Mouse (Mus musculus) embryo, embryonic 9.5 days (tissue): ENCODE results near the gene Vax2.

Experiments
- DNase-seq: peaks from one replicate; pipeline ENCODE4 v3.0.0-alpha.2; 2017; ENCODE audit errors: extremely low spot score

Vax2 gene

DNA sequence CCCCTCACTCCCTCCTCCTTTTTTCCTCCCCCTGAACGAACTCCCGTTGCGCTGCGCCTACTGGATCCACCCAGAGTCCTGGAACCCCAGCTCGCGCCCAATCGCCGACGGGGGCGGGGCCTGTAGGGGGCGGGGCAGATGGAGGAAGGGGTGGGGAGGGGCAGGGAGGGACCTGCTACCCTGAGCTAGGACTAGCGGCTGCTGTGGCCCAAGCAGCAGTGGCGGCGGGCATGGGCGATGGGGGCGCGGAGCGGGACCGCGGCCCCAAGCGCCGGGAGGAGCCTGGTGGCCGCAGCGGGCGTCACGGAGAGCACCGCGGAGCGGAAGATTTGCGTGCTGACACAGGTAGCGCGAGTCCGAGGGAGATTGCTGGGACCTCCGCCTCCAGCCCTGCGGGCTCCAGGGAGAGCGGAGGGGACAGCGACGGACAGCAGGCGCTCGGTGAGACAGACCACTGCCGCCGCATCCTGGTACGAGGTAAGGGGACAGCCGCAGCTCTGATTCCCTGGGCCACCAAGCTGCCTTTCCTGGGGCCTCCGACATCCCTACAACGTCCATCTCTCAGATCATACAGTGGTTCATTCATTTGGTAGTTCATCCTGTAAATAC lies at the start of gene Vax2:
Gene Vax2, plus strand, starts transcription at position 198 of the 609 bp plus-strand sequence.
- peak; percentile 96 for DNase-seq

GRCm38 (mm10) chr6:83665009-83665408 lies 46.1 kb upstream of the Vax2 start:
- no peak for DNase-seq

GRCm38 (mm10) chr6:83673395-83673794 lies 37.7 kb upstream of the Vax2 start:
- peak; percentile 68 for DNase-seq

DNA sequence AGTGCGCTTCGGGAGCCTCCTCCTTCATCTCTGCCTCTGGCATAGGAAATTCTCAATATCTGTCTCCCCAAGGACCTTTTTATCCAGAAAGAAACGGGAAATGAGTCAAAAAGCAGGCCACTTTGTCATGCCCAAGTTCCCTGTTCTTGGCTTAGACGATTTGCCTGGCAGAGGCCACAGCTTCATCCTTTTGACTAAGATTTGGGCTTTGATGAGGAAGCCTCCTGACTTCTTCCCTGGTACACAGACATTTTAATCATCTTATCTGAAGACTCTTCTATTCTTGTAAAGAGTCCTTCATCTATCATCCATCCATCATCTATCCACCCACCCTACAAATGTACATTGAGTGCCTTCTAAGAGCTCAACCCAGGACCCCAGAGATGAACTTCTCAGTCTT lies 33.3 kb upstream of the Vax2 start, which contains the start of gene Cd207:
Gene Cd207, minus strand, starts transcription at position 101 of the 400 bp plus-strand sequence.
- no peak for DNase-seq

DNA sequence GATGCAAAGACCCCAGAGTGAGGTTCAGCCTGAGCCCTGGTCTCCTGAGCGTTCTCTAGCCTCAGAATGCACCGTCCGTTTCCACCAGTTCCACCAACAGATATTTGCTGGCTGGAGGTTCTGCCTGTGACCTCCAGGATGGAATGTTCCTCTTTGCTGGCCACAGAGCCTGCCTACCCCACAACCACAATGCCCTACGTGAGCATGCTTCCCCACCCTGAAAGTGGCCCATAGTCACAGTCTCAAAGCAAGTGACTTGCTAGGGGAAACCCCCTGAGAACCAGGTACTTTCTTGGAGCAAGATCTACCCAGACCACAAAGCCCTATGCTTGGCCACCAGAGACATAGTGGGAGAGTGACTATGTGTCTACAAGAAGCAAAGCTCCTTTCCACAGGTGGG lies 21.7 kb upstream of the Vax2 start:
- no peak for DNase-seq

GRCm38 (mm10) chr6:83690277-83690676 lies 20.8 kb upstream of the Vax2 start:
- no peak for DNase-seq

DNA sequence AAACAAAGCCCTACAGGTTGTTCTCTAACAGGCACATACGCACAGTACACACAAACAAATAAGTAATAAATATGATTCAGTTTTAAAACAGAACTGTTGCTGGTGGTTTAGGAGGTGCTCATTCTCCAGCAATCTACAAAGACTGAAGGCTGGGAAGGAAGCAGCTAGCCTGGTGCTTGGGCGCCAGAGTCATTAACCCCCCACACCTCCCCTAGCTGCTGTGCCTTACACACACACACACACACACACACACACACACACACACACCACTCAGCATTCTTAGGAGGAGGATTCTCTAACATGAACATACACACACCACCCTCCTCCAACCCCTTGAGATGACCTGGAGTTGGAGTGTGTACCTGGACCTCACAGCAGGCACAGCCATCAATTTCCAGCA lies 20.1 kb upstream of the Vax2 start:
- no peak for DNase-seq

- DNase-seq: no peak
Measured at GRCm38 (mm10) chr6:83692962-83693361, 18.1 kb upstream of the Vax2 start.

- DNase-seq: peak; percentile 77
Measured at GRCm38 (mm10) chr6:83693835-83694234, 17.2 kb upstream of the Vax2 start.

DNA sequence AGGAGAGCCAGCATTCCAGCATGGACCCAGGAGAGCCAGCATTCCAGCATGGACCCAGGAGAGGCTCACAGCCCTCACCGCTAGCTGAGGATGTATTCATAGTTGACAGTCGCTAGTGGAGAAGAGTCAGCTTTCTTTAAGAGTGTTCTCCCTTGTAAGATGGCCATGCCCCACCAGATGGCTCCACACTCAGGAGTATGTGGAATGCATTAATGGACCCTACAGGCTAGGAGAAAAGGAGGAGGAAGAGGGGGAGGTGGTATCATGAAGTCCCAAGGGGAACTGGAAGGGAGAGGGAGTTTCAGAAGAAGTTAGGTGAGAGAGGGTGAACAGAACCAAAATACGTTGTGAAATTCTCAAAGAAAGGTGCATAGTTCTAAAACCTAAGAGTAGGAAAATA lies 15.3 kb upstream of the Vax2 start:
- no peak for DNase-seq

GRCm38 (mm10) chr6:83696684-83697083 lies 14.4 kb upstream of the Vax2 start:
- DNase-seq: no peak

DNA sequence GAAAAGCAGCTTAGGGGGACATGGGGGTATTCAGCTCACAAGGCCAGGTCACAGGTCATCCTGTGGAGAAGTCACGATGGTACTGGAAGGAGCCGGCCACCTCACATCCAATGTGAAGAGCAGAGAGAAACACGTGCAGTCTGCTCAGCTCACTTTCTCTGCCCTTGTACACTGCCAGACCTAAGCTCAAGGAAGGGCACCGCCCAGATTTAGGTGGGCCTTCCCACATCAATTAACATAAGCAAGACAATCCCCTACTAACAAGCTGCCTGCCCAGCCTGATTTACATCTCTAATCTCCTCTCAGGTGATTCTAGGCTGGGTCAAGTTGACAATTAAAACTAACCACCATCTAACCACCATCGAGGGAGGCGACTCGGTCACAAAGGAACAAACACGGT lies 13.1 kb upstream of the Vax2 start:
- no peak for DNase-seq

DNA sequence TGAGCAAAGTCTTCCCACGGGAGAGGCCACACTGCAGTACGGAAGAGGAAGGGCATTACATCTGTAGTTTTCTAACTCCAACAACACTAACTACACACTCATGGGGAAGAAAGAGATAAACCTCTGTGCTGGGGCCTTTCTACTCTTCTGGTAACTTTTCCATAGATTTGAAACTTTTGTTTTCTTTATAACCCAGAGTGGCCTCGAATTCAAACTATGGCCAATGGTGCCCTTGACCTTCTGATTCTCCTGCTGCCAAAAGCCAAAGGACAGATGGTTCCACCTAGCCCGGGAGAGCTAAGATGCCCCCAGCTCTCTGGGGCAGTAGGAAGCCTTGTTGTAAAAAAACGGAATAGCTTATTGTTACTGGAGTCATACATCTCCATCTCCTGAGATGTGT lies 11.1 kb upstream of the Vax2 start:
- no peak for DNase-seq

DNA sequence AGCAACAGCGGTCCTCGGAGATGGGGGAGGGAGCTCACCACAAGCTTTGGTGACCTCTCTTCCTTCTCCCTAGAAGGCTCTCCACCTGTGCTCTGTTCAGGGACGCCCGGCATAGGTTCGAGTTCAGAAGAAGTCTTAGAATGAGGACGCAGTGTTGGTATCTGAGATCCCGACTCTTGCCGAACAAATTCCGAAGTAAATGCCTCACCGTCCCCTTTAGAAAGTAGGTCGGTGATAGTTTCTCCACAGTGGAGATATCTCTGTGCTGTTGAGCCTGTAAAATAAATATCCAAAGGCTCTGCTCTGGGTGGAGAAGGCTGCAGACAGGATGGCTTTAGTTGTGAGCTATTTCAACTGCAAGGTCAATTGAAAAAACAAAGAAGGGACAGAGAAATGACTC lies 10.1 kb upstream of the Vax2 start:
- DNase-seq: no peak

- peak; percentile 67 for DNase-seq
Measured at GRCm38 (mm10) chr6:83702146-83702999, 8.7 kb upstream of the Vax2 start.

DNA sequence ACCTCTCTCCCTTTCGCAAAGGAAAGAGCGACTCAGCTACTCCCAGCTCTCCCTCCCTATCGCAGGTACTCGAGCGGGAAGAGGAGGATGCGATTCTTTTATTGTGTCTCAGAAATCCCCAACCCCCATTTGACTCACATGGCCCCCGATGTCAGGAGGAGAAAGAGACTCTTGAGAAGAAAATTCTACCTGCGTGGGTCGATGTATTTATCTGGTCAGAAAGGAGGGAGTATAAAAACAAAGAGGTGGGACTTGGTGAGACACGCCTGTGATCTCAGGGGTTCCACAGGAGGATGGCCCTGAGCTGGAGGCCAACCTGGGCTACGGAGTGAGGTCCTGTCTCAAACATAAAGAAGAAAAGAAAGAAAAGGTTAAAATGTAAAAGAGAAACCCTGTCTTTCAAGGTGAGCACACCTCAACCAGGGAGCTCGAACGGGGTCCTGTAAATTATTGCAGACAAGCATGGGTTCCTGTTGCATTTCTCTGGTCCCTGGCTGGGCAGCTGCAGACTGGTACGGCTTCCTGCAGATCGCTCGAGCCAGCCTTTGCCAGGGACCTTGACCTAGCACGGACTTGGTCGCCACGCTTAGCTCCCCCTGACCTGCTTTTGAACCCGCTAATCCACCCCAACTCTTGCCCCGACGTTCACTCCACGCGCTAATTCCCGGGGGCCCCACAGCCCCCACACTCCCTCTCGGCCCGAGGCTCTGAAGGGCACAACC lies 7.9 kb upstream of the Vax2 start:
- no peak for DNase-seq

GRCm38 (mm10) chr6:83703722-83704078 lies 7.4 kb upstream of the Vax2 start:
- no peak for DNase-seq

DNA sequence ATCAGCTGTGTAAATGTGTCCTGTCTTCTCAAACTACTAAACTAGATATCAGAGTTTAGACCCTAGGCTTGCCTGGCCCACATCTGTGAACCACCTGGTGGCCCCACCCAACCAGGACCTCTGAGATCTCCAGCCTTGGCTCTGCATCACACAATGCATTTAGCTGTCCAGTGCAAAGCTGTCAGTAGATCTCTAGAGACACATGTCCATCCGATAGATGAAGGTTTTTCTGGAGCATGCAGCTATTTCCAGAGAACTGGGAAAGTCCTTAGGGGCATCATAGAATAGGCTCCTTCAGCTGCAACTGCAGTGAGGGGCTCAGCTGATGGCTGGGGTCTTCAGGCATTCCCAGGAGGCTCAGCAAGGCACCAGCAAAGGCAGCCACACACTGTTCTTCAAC lies 6.8 kb upstream of the Vax2 start:
- no peak for DNase-seq

DNA sequence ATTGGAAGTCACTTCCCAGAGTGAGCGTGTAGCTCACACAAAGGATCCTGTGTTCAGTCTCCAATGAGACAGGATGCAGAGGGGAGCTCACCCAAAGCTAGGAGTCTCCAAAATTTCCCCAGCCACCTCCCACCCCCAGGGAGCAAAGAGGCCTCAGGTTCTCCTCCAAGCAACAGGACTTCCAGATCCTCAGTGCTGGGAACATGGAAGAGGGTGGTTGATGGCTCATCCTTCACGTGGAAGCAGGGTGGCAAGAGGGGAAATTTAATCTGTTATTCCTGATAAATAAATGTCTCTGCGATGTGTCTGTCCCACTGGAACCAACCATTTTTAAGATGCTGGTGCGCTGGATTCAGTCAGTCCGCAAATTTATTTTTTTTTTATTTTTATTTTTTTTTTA lies 6.4 kb upstream of the Vax2 start:
- DNase-seq: no peak

DNA sequence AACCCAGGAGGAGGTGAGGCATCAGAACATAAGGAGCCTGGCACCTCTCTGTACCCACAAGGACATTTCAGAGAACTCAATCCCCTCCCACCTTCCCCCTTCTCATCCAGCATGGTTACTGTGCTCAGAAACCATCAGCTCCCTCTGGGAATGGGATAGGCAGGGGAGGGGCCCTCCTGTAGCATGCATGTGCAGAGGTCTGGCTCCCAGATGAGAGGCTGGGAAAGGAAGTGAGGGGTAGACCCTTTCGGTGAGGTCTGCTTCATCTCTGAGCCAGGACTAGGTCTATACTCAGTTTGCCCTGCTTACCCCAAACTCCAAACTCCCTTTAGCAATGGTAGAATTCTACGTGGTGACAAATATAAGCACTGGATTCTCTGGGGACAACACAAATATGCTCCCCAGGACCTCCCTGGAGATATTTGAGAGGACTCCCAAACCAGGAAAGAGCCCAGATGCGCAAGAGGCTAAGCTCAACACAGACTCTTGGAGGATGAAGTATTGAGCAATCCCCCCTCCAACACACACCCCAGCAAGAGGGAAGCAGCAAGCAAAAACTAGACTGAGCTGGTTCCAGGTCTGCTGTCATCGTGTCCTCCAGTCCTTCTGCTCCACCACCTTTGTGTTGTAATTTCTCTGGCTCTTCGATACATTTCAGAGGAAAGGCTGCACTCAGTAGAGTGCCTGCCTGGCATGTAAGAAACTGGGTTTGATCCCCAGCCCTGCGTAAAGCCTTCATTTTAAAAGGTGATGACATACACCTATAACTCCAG lies 3.1 kb upstream of the Vax2 start:
- no peak for DNase-seq

- no peak for DNase-seq
Measured at GRCm38 (mm10) chr6:83710361-83711066, 550 bp upstream of the Vax2 start.
